Mouse (Mus musculus) midbrain, embryonic 14.5 days (tissue): ENCODE measurements around the gene Armc2. TPM values are rescaled to one million over a fixed set of nuclear protein-coding genes. Genes with fewer than 3 reads are reported as not detected.
A peak's percentile ranks its signal among the peaks of the same experiment; 100 is the strongest.

Experiments
- ATAC-seq: fragments of 200-750 bp; cut with Nextera tagmentation; 2 replicates; pipeline ENCODE4 v1.8.0; 2017; ENCODE audit warnings: moderate number of reproducible peaks, moderate library complexity; ENCODE audit not compliant: low FRiP score, low TSS enrichment
- DNase-seq: peaks from one replicate; pipeline ENCODE4 v3.0.0-alpha.2; 2015
- H3K27ac ChIP-seq: fragments of 300-500 bp; sonication (generic); replicated peaks from 2 replicates; pipeline ENCODE4 v1.5.1; 2014; ENCODE audit warnings: mild to moderate bottlenecking, low read depth, low read length, moderate library complexity
- H3K27me3 ChIP-seq: fragments of 300-500 bp; sonication (generic); 2 replicates; pipeline ENCODE4 v1.6.1; 2014; ENCODE audit warnings: low read length, control low read depth, mixed read lengths; ENCODE audit not compliant: control insufficient read depth, insufficient read depth
- H3K36me3 ChIP-seq: fragments of 300-500 bp; sonication (generic); 2 replicates; pipeline ENCODE4 v1.6.1; 2014; ENCODE audit warnings: low read length, control low read depth; ENCODE audit not compliant: control insufficient read depth, insufficient read depth
- H3K4me1 ChIP-seq: fragments of 300-500 bp; sonication (generic); 2 replicates; pipeline ENCODE4 v1.6.1; 2014; ENCODE audit warnings: mild to moderate bottlenecking, antibody characterized with exemption, low read length, control low read depth; ENCODE audit not compliant: control insufficient read depth, insufficient read depth
- H3K4me2 ChIP-seq: fragments of 300-500 bp; sonication (generic); 2 replicates; pipeline ENCODE4 v1.6.1; 2014; ENCODE audit warnings: mild to moderate bottlenecking, low read length, moderate library complexity
- H3K4me3 ChIP-seq: fragments of 300-500 bp; sonication (generic); replicated peaks from 2 replicates; pipeline ENCODE4 v1.5.1; 2014; ENCODE audit warnings: low read depth, low read length
- H3K9ac ChIP-seq: fragments of 300-500 bp; sonication (generic); replicated peaks from 2 replicates; pipeline ENCODE4 v1.6.1; 2014; ENCODE audit warnings: mild to moderate bottlenecking, low read length, moderate library complexity
- H3K9me3 ChIP-seq: fragments of 300-500 bp; sonication (generic); 2 replicates; pipeline ENCODE4 v1.6.1; 2016; ENCODE audit warnings: low read length, control low read depth, mixed read lengths; ENCODE audit not compliant: control insufficient read depth
- WGBS: fragments of 180-500 bp; shearing (Covaris S2); extraction: QIAGEN DNeasy Blood & Tissue Kit; methylation state at CpG from one replicate; pipeline ENCODE4 v1.1.7; 2014; 5-methylcytosine and 5-hydroxymethylcytosine counted together
- polyA plus RNA-seq: library from polyadenylated mRNA; unstranded; fragments of >200 nt; fragmentation: Nextera tagmentation; extraction: Ambion mirVana; gene quantifications from 2 replicates; pipeline ENCODE4 v1.2.1, GENCODE M21; 2014

The Armc2 gene
- polyA plus RNA-seq, 1 experiment from 2014 or later, result 11.2 TPM

- Histone ChIP-seq H3K9ac (no peak overlapping the region), H3K4me3 (no peak overlapping the region), H3K4me1 (peaks cover 6% of the 10 kb centered on the region; the same call in 1 of the 2 replicates), H3K4me2 (no peak overlapping the region), H3K9me3 (no peaks in the 10 kb centered on the region), H3K27ac (no peak overlapping the region), H3K27me3 (no peaks in the 10 kb centered on the region), H3K36me3 (no peaks in the 10 kb centered on the region)
- 39% methylated on average over 4 of the region's 4 CpGs for WGBS
- ATAC-seq (no peak), DNase-seq (no peak)
These were observed 87.3 kb downstream of the Armc2 start for GRCm38 (mm10) chr10:41930966-41931365.

DNA sequence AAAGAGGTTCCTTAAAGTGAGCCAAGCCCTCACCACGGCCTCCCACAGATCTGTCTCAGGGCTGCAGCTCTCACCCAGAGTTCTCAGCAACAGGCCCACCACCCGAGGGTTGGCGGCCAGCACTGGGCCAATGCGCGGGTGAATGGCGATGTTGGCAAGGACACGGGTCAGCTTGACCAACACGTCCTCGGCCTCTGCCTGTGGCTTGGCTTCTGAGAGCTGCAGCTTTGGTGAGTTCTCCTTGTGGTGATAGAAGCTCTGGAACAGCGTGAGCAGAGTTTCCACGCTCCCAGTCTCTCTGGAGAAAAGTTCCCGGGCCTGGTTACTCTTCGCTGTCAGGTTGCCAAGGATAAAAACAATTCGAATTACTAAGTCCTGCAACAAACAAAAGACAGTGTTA is 91.5 kb downstream of the Armc2 start:
- Histone ChIP-seq H3K4me1 (no peaks in the 10 kb centered on the region), H3K36me3 (no peaks in the 10 kb centered on the region), H3K27me3 (no peaks in the 10 kb centered on the region), H3K4me2 (no peak overlapping the region), H3K4me3 (no peak overlapping the region), H3K27ac (no peak overlapping the region), H3K9ac (no peak overlapping the region), H3K9me3 (no peaks in the 10 kb centered on the region)
- 73% methylated on average over 14 of the region's 14 CpGs for WGBS
- DNase-seq (peak; percentile 46), ATAC-seq (no peak)

GRCm38 (mm10) chr10:41912290-41912994 is 105.8 kb downstream of the Armc2 start:
- no peak overlapping the region for H3K4me3 ChIP-seq
- no peaks in the 10 kb centered on the region for H3K4me1 ChIP-seq
- H3K4me2 ChIP-seq, result no peak overlapping the region
- H3K36me3 ChIP-seq, result peaks cover 9% of the 10 kb centered on the region
- H3K9ac ChIP-seq, result no peak overlapping the region
- DNase-seq (no peak), ATAC-seq (no peak)
- no peak overlapping the region for H3K27ac ChIP-seq
- H3K27me3 ChIP-seq, result no peaks in the 10 kb centered on the region
- WGBS, result 92% methylated on average over 8 of the region's 8 CpGs
- no peaks in the 10 kb centered on the region for H3K9me3 ChIP-seq

DNA sequence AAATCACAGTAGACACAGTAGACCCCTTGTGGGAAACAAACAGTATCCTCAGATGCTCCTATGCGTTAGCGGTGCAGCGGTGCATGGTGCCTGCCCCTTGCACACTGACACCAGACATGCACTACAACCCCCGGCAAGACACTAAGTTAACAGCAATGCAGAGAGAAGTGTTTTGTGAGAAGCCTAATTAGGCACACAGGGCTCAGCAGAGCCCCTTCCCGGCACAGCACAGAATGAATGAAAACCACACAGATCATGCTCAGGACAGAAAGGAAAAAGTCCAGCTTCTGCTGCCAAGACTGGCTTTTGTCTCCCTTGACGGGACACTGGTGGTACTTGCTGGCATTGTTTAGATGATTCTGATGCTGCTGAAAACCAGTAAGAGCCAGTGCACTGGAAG is 109.3 kb downstream of the Armc2 start:
- Histone ChIP-seq H3K4me2 (no peak overlapping the region), H3K9ac (no peak overlapping the region), H3K27ac (peak overlapping the region; percentile 37; the same call in 1 of the 2 replicates), H3K9me3 (no peaks in the 10 kb centered on the region), H3K36me3 (peaks cover 40% of the 10 kb centered on the region), H3K4me3 (no peak overlapping the region), H3K4me1 (no peaks in the 10 kb centered on the region), H3K27me3 (no peaks in the 10 kb centered on the region)
- peak; percentile 22 for DNase-seq
- no peak for ATAC-seq
- 57% methylated on average over 6 of the region's 6 CpGs for WGBS

- Histone ChIP-seq H3K4me2 (no peak overlapping the region), H3K4me1 (no peaks in the 10 kb centered on the region), H3K9ac (no peak overlapping the region), H3K4me3 (no peak overlapping the region), H3K36me3 (peaks cover 47% of the 10 kb centered on the region), H3K27ac (no peak overlapping the region), H3K27me3 (no peaks in the 10 kb centered on the region), H3K9me3 (no peaks in the 10 kb centered on the region)
- no peak for DNase-seq
- no peak for ATAC-seq
- WGBS, result 90% methylated on average over 4 of the region's 4 CpGs
These were observed 110.3 kb downstream of the Armc2 start for GRCm38 (mm10) chr10:41907950-41908349.

DNA sequence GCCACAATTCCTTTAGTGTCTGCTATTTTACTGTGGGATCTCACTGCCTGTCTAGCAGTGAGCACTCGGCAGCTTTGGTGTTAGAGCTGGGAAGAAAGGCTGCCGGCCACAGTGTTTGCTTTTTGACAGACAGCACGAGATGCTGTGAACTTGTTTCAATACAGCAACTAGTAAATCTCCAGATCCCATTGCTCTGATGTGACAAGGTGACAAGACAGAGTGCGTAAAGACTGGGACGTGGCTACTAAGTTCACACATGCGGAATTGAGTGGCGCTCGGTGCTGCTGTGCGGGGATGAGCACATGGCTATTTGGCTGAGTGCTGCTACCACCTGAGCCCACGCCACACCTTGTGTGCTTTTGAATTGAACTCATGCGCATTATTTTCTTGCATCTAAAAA is 110.8 kb downstream of the Armc2 start:
- ATAC-seq (no peak), DNase-seq (no peak)
- 79% methylated on average over 11 of the region's 11 CpGs for WGBS

GRCm38 (mm10) chr10:41901864-41902263 is 116.4 kb downstream of the Armc2 start:
- Histone ChIP-seq H3K4me3 (no peak overlapping the region), H3K27ac (no peak overlapping the region), H3K9ac (no peak overlapping the region), H3K4me2 (no peak overlapping the region), H3K27me3 (no peaks in the 10 kb centered on the region), H3K9me3 (no peaks in the 10 kb centered on the region), H3K4me1 (no peaks in the 10 kb centered on the region), H3K36me3 (peaks cover 45% of the 10 kb centered on the region)
- ATAC-seq (no peak), DNase-seq (no peak)
- 90% methylated on average over 6 of the region's 6 CpGs for WGBS

More for the DNA sequence above, 110.8 kb downstream of the Armc2 start:
- Histone ChIP-seq H3K4me2 (no peak overlapping the region), H3K4me3 (no peak overlapping the region), H3K27me3 (no peaks in the 10 kb centered on the region), H3K9me3 (no peaks in the 10 kb centered on the region), H3K27ac (no peak overlapping the region), H3K4me1 (no peaks in the 10 kb centered on the region), H3K9ac (no peak overlapping the region), H3K36me3 (peaks cover 47% of the 10 kb centered on the region)

GRCm38 (mm10) chr10:41901456-41901855 is 116.8 kb downstream of the Armc2 start:
- whole genome bisulfite sequencing, result 90% methylated on average over 8 of the region's 8 CpGs
- H3K27me3 ChIP-seq, result no peaks in the 10 kb centered on the region
- no peak overlapping the region for H3K4me3 ChIP-seq
- no peak overlapping the region for H3K9ac ChIP-seq
- no peak for DNase-seq
- no peaks in the 10 kb centered on the region for H3K4me1 ChIP-seq
- no peak for ATAC-seq
- H3K9me3 ChIP-seq, result no peaks in the 10 kb centered on the region
- no peak overlapping the region for H3K4me2 ChIP-seq
- no peak overlapping the region for H3K27ac ChIP-seq
- H3K36me3 ChIP-seq, result peaks cover 46% of the 10 kb centered on the region

- 93% methylated on average over 2 of the region's 2 CpGs for WGBS
- Histone ChIP-seq H3K36me3 (peaks cover 17% of the 10 kb centered on the region), H3K9ac (no peak overlapping the region), H3K9me3 (no peaks in the 10 kb centered on the region), H3K27me3 (no peaks in the 10 kb centered on the region), H3K27ac (no peak overlapping the region), H3K4me3 (no peak overlapping the region), H3K4me1 (no peaks in the 10 kb centered on the region), H3K4me2 (no peak overlapping the region)
- ATAC-seq, result no peak
- DNase-seq, result no peak
These were observed 121.4 kb downstream of the Armc2 start for GRCm38 (mm10) chr10:41896865-41897264.
